Mouse (Mus musculus) cortical plate, adult 2 months (tissue): ENCODE data around the gene Dck.

Experiments
- CTCF ChIP-seq: fragments of 200-500 bp; IDR thresholded peaks from 2 replicates; pipeline ENCODE4 v1.5.1; 2011; ENCODE audit warnings: mild to moderate bottlenecking, control low read depth, low read length; ENCODE audit not compliant: insufficient read depth; ENCODE audit errors: extremely low read depth
- POLR2A ChIP-seq: fragments of 200-500 bp; IDR thresholded peaks from 2 replicates; pipeline ENCODE4 v1.6.1; 2011; ENCODE audit warnings: mild to moderate bottlenecking, low read length, control low read depth; ENCODE audit not compliant: insufficient read depth; ENCODE audit errors: extremely low read depth

DNA sequence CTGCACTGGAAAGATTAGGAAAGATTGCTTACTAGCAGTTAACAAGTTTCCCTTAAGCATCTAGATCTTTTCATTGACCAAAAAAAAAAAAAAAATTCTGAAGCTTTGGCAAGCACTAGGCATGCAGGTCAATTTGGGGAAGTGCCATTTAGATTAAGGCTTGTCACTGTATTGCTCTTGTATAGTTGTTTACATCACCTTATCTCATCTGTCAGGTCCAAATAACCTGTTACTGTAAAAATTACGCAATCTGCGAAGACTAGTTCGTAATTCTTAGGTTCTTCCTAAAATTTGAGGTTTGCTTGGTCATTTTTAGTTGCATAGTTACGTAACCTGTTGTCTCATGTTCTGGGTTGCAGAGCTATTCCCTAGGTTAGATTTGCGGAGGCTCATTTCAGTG lies 2.1 kb downstream of the Dck start:
- TF ChIP-seq POLR2A (no peak), CTCF (no peak)
